Mouse (Mus musculus) adrenal gland, postnatal 4 days (tissue): Measurements from ENCODE around the gene Rap1gap. TPM values are rescaled to one million over a fixed set of nuclear protein-coding genes. Genes with fewer than 3 reads are reported as not detected.

Experiments
- DNase-seq, 2 experiments: peaks; one replicate each; pipeline ENCODE4 v3.0.0; 2021 to 2022; ENCODE audit warnings: low spot score in 2 of 2, mixed read lengths in 2 of 2
- total RNA-seq, 2 experiments: library from RNA; stranded (reverse); gene quantifications; 2 replicates each; pipeline ENCODE4 v1.2.3; 2021

Gene Rap1gap
- total RNA-seq, 2 experiments from 2014 or later = 83.5 to 96.1 TPM

- no peak for DNase-seq
Measured at GRCm38 (mm10) chr4:137660364-137661077, 4.0 kb upstream of the Rap1gap start.

DNA sequence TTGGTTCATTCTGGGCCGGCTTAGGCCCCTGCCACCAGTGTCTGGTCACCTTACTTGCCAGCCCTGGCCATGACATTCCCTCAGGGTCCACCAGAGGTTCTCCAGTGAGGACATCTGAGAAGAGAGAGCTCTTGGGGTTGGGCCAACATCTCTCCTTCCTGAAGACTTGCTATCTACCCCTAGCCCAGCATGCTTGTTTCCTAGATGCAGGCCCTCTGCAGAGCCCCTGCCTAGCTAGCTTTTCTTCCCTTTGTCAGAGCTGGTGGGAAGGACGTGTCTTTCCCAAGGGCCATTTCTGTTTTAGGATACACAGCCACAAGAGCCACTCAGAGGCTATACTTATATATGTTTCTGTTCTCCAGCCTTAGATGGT, 3.5 kb upstream of the Rap1gap start:
- no peak for DNase-seq

DNA sequence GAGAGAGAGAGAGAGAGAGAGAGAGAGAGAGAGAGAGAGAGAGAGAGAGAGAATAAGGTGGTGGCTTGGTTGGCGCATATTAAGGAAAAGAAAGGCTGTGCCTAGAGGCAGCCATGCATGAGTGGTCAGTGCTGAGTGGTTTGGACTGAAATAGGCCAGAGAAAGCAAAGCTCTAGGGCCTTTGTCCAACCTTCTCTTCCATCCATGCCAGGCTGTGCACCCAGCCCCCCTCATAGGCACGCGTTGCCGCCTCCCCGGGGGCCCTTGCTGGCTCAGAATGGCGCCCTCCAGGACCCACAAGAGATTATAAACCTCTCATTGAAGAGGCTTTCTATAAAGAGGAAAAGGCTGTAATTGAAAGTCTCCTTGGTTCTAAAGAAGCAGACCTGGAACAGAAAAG, 3.0 kb upstream of the Rap1gap start:
- no peak for DNase-seq

DNA sequence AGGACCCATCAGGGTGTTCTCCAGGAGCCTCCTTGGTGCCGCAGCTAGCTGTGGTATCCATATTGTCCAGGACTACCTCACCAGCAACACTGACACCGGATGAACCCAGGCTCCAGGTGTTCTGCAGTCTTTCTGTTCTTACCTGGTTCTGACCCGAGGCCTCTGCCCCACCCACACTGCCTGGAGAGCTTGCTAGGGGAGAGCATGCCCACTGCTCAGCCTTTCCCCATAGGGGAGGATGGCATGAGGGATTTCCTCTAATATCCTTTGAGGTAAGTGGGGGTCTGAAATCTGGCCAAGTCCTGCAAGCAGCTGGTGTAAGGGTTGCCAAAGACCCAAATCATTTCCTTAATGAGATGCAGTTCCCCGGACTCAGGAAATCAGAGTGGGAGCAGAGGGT, 1.0 kb upstream of the Rap1gap start:
- DNase-seq = no peak

DNA sequence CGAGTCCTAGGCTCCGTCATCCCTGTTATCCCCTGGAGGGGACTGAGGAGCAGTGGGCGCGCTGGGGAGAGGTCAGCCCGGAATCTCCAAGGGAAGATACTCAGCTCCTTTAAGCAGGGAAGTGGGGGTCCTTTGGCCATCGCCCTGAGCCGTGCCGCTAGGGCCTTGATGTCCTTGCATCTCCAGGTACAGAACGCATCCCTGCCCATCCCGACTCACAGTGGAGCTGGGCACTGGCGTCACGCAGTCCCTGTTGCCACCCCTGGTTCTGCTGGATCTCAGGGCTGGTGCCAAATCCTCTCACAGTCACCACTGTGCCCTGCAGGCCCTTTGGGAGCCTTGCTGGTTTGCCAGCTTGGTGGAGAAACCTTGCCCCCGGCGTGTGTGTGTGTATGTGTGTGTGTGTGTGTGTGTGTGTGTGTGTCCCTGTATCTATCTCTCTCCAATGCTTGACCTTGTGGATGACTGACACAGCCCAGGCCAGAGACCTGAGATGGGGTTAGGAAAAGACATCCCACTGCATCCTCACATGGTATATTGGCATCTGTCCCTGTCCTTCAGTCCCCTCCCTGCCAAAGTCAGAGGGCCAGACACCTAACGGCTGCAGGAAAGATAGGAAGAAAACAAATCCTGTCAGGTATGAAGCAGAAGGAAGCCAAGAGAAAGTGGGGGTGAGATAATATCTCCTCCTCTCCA, 602 bp downstream of the Rap1gap start:
- no peak for DNase-seq

DNA sequence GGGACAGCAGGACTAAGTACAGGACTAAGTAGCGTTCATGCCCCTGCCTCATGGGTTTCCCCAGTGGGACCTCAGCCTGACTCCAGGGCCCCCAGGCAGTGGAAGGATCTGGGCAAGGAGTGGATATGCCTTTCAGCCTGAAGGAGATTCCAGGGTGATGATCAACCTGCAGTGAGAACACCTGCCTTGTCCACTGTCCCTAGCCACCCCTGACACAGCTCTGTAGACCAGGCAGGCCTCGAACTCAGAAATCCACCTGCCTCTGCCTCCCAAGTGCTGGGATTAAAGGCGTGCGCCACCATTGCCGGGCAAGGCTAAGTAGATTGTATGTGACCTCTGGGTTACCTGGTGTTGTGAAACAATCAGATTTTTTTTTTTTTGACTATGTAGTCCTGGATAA, 1.3 kb downstream of the Rap1gap start:
- DNase-seq = no peak

GRCm38 (mm10) chr4:137666283-137666957, 1.9 kb downstream of the Rap1gap start:
- no peak for DNase-seq

DNA sequence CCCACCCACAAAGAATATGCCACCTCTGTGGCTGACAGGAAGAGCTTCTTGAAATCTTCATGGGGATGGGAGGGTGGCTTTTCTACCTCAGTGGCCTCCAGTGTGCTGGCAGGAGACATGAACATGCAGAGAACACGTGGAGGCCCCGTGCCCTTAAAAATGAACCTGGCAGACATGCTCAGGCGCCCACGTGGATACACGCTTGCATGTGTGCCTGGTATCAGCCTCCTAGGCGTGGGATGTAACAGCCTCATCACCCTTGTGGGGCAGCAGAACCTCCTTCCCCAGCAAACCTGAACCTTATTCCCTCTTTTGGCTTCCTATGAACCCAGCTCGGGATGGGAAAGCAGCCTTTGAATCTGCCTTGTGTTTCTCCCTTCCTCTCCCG, 2.4 kb downstream of the Rap1gap start:
- DNase-seq = no peak

- no peak for DNase-seq
Measured at GRCm38 (mm10) chr4:137667747-137668146, 3.2 kb downstream of the Rap1gap start.

DNA sequence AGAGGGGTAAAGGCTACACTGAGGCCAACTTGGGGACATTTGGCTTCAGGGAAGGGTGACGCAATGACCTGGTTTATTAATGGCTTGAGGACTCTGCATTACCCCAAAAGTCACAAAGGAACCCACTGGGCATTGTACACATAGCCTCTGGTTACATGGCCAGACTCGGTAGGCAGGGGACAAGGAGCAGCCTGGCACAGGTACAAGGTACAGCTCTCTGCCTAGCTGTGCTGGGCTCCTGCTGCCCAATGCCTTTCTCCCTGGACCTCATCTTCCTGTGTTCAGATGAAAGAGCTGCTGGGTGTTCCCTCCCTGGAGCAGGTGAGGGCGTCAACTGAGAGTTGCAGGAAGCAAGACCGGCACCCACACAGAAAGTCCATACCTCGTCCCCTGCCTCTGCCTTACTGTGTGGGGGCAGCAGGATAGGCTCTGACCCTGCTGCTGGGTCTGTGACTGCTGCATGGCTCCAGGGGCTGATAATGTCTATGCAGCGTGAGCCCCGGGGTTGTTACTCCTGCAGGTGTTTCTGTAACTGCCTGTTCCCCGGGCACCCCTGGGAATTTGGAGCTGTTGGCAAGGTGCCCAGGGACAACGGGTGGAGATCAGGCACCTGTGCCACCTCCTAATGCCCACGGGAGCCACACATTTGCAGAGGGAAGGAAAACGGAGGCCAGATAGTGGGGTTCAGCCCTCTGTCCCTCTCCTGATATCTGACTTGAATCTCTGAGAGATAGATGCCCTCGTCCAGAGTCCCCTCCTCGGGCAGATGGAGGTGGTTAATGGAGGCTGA, 7.4 kb downstream of the Rap1gap start:
- no peak for DNase-seq

GRCm38 (mm10) chr4:137675566-137675965, 11.0 kb downstream of the Rap1gap start:
- no peak for DNase-seq

DNA sequence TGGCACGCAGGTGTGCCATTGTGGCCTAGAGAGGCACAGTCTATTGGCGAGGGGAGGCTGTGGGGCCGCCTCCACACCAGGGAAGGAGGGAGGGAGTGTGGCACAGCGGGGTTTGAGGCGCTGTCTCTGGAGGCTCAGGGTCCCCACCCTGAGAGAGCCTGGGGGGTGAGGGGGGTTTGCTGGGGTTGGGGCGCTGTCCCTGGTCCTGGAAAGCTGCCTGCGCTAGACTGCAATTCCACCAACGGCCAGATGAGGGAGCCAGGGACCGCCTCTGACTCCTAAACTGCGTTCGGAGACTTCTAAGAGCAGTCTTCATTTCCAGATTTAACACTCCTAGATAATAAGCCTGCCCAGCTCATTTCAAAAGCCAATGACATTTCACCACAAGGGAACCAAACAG, 11.5 kb downstream of the Rap1gap start:
- peak; percentile 55 to 64 for DNase-seq

DNA sequence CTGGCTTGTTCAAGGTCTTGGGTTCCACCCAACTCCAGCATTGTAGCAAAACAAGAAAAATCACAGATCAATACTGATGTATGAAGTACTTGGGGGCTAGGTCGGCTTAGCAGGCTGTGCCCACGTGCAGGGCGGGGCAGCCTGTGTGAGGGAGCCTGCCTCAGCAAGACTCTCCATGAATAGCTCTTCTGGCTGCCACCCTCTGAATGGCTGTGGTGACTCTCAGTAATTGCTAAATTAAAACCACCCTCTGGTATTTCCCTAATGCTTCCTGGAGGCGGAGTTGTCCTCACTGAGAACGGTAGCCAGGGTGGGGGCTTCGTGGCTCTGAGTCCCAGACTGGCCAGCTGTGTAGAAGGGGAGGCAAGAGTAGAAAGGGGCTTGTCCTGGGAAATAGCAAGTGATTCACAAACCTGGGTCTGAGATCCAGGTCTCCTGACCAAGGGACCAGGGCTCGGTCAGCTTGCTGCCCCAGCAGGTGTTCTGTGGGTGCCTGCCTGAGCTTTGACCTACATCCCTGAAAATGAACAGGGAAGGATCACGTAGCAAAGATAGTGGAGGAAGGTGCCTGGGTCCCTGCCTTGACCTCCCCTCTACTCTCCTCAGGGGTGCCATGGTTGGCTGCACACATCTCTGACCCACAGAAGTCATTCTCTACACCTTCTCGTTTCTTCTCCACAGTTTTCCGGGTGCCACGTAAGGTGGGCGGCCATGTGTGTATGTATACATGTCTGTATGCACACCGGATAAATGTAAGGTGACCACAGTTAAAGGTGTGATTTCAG, 12.4 kb downstream of the Rap1gap start:
- no peak for DNase-seq

DNA sequence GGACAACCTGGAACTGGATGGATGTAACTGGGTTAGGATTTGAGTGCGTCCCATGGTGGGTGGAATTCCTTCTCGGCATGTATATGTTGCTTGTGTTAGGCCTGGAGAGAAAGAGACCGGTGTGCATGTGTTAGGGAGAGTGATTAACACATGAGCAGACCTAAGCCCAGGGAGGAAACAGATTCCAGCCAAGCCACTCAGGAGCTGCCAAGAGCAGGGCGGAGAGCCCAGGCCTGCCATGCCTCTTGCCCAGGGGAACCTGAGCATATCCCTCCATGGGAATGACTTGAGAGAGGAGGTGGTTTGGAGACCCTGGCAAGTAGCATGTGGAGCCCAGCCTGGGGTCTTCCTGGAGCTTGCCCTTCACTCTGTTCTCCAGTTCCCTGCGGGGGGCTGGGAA, 13.4 kb downstream of the Rap1gap start:
- DNase-seq = no peak

GRCm38 (mm10) chr4:137678568-137678967, 14.0 kb downstream of the Rap1gap start:
- DNase-seq = no peak

GRCm38 (mm10) chr4:137679979-137680550, 15.5 kb downstream of the Rap1gap start:
- no peak for DNase-seq

GRCm38 (mm10) chr4:137680721-137681120, 16.2 kb downstream of the Rap1gap start:
- DNase-seq = no peak

DNA sequence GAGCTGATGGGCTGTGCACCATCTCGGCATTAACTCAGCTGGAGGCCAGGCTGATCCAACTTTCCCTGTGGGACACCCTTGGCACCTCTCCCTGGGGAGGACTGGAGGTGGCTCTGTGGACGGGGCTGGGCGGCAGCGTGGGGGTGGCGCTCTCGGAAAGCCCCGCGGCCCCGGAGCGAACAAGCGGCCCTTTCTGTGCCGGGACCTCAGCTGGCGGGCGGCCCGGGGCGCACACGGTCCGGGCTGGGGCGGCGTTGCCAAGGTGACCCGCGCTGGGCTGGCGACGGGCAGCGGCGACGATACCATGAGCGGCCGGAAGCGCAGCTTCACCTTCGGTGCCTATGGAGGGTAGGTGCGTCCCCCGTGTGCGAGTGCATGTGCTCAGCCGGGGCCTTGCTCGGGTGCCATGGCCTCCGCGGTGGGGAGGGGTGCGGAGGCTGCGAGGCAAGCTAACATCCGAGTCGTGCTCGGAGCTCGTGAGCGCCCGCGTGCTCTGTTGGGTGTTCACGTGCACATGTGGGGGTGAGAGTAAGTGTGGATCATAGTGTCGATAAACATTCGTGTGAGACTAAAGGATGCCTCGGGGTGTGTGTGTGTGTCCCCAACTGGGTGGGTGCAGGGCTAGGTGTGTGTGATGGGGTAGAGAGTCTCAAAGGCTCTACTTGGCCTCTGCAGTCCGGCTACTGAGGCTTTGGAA, 17.0 kb downstream of the Rap1gap start:
- DNase-seq = peak in 1 of 2 experiments; percentile 30

DNA sequence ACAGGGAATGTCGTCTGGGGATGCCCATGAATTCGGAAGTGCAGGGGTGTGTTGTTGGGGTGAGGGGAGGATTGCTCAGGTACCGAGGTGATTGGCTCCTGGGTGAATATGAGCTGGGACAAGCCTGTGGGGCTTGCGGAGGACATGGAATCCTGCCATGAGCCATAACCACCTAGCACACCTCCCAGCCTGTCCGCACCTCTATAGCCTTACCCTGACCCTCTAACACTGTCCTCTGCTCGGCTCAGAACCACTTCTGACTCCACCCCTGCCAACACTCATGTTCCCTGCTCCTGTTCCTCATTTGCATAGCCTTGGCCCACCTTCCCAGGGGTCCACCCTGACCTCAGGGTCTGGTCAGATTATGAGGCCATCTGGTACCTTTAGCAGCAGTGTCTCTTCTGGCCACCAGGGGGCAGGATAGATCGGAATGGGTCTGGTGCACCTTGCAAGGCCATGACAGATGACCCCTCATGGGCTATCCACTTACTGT, 18.5 kb downstream of the Rap1gap start:
- no peak for DNase-seq
